Mouse (Mus musculus) cortical plate, adult 2 months (tissue): ENCODE measurements around the gene Ift46. TPM values are rescaled to one million over a fixed set of nuclear protein-coding genes. Genes with fewer than 3 reads are reported as not detected.
A peak's percentile ranks its signal among the peaks of the same experiment; 100 is the strongest.

Source experiments
- H3K27ac ChIP-seq: fragments of 200-500 bp; 2 replicates; pipeline ENCODE4 v1.5.1; 2012; ENCODE audit warnings: low read length, control low read depth, inconsistent platforms; ENCODE audit not compliant: insufficient read depth
- H3K4me1 ChIP-seq: fragments of 200-500 bp; 2 replicates; pipeline ENCODE4 v1.6.1; 2011; ENCODE audit warnings: low read length; ENCODE audit not compliant: control insufficient read depth, insufficient read depth
- H3K4me3 ChIP-seq: fragments of 200-500 bp; 2 replicates; pipeline ENCODE4 v1.5.1; 2011; ENCODE audit warnings: mild to moderate bottlenecking, low read length, control low read depth; ENCODE audit not compliant: insufficient read depth
- CTCF ChIP-seq: fragments of 200-500 bp; IDR thresholded peaks from 2 replicates; pipeline ENCODE4 v1.5.1; 2011; ENCODE audit warnings: mild to moderate bottlenecking, control low read depth, low read length; ENCODE audit not compliant: insufficient read depth; ENCODE audit errors: extremely low read depth
- POLR2A ChIP-seq: fragments of 200-500 bp; IDR thresholded peaks from 2 replicates; pipeline ENCODE4 v1.6.1; 2011; ENCODE audit warnings: mild to moderate bottlenecking, low read length, control low read depth; ENCODE audit not compliant: insufficient read depth; ENCODE audit errors: extremely low read depth
- polyA plus RNA-seq: library from polyadenylated mRNA; depleted of rRNA; stranded (reverse); fragments of >200 nt; gene quantifications from 2 replicates; pipeline ENCODE4 v1.2.3, GENCODE M21; 2012

Ift46 gene
- polyA plus RNA-seq, 1 experiment = 91.1 TPM

DNA sequence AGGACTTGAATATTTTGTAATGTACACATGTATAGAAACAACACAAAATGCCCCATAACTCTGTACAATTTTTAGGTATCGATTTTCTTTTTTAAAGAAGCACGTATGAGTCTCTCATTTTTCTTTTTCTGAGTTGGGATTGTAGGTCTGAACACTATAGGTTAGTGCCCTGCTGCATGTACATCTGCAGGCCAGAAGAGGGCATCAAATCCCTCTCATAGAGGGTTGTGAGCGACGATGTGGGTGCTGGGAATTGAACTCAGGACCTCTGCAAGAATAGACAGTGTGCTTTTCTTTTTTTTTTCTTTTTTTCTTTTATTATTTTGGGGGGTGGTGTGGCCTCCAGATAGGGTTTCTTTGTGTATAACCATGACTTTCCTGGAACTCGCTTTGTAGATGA lies 3.7 kb downstream of the Ift46 start:
- no peak overlapping the region for H3K27ac ChIP-seq
- TF ChIP-seq POLR2A = no peak
- no peak for TF ChIP-seq CTCF
- H3K4me3 ChIP-seq = no peak overlapping the region
- no peaks in the 10 kb centered on the region; the same call in 1 of the 2 replicates for H3K4me1 ChIP-seq

DNA sequence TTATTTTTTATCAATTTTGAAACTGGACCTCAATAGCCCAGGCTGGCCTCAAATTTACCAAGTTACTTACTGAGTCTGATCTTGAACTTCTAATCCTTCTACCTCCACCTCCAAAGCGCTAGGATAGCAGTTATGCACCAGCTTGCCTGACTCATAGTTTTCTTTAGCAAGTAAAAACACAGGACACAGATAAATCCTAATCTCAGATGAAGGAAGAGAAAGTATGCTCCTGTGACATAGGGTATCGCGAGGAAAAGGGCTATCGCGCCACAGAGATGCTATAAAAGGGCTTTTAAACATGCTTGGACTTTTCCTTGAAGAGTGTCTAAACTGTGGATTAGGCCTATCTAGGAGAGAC lies 4.7 kb downstream of the Ift46 start:
- Histone ChIP-seq H3K27ac (no peak overlapping the region), H3K4me3 (peak overlapping the region; percentile 86; the same call in 1 of the 2 replicates), H3K4me1 (no peaks in the 10 kb centered on the region; the same call in 1 of the 2 replicates)
- TF ChIP-seq POLR2A = no peak
- no peak for TF ChIP-seq CTCF

DNA sequence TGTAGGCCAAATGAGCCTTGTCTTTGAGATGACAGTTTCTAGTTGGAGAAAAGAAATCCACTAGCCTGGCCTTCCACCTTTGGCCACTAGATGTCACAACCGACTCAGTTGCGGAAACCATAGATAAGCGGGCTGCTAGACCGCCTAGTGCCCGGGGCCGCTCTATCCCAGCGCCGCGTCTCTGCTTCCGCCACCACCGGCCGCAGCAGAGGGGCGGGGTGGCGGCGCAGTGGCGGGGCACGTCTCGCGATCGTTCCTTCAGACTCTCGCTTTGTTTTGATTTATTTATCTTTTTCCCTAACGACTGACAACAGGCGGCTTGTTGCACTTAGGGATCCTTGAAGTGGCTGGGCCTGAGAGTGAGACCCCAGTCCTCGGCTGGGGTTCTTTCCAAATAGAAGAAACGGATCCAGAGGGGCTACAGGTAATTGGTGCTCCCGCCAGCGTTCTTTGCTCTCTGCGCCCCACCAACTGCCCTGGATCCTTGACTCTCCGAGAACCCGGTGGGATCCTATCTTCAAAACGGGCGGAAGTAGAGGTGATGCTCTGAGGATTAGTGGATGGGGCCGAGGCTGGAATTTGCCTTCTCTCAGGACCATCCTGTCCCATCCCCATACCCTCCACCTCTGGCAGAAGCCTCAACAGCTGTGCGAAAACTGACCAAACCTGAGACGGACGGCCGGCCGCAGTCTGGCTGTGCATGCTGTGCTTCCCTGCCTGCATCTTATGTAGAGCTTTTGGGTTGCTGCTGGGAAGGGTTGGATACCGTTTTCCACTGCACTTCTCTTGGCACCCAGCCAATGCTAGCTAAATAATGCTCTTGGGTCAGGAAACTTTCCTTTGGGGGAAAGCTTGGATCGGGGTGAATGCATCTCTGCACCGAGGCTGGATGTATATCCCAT lies 5.3 kb downstream of the Ift46 start:
- Histone ChIP-seq H3K4me3 (peak overlapping the region; percentile 86), H3K4me1 (no peaks in the 10 kb centered on the region; the same call in 1 of the 2 replicates), H3K27ac (peak overlapping the region; percentile 20)
- peak; percentile 53; the same call in 1 of the 2 replicates for TF ChIP-seq POLR2A
- peak; percentile 71 for TF ChIP-seq CTCF

DNA sequence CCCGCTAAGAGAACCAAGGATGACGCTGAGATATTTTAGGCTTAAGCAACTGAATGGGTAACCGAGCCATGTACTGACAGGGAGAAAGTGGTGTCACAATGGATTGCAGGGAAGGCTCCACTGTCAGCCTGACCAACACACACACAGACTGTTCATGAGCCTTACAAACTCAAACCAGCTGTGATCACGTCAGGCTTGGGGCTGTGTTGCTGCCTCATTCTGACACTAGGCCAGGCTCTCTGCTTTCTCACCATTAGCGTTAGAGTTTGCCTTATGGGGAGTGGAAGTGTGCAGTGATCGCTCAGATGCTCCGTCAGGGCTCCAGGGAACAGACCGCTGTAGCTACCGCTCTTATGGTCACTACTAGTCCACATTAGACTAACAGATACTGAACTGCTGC lies 25.1 kb downstream of the Ift46 start:
- H3K4me1 ChIP-seq = no peaks in the 10 kb centered on the region
- H3K4me3 ChIP-seq = no peak overlapping the region
- TF ChIP-seq POLR2A (no peak), CTCF (no peak)
- H3K27ac ChIP-seq = no peak overlapping the region

DNA sequence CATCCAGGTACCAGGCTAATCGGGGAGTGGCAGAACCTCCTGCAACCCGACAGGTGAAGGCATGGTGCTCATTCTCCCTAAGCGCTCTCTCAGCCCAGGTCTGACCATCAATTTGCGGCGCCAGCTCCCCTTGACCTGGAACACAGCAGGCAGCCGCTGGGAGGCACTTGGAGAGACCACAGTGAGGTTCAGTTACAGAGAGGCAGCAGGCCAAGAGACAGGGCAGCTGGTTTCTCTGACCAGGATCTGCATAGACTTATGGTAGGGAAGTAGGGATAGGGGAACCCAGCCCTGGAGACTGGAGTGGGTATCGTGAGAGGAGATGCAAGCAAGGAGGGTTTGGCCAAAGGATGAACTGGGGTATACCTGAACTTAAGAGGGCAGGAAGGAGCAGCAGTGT lies 30.6 kb downstream of the Ift46 start:
- TF ChIP-seq CTCF = no peak
- no peak for TF ChIP-seq POLR2A
- H3K4me1 ChIP-seq = no peaks in the 10 kb centered on the region
- H3K4me3 ChIP-seq = peak overlapping the region; percentile 96
- H3K27ac ChIP-seq = no peak overlapping the region

DNA sequence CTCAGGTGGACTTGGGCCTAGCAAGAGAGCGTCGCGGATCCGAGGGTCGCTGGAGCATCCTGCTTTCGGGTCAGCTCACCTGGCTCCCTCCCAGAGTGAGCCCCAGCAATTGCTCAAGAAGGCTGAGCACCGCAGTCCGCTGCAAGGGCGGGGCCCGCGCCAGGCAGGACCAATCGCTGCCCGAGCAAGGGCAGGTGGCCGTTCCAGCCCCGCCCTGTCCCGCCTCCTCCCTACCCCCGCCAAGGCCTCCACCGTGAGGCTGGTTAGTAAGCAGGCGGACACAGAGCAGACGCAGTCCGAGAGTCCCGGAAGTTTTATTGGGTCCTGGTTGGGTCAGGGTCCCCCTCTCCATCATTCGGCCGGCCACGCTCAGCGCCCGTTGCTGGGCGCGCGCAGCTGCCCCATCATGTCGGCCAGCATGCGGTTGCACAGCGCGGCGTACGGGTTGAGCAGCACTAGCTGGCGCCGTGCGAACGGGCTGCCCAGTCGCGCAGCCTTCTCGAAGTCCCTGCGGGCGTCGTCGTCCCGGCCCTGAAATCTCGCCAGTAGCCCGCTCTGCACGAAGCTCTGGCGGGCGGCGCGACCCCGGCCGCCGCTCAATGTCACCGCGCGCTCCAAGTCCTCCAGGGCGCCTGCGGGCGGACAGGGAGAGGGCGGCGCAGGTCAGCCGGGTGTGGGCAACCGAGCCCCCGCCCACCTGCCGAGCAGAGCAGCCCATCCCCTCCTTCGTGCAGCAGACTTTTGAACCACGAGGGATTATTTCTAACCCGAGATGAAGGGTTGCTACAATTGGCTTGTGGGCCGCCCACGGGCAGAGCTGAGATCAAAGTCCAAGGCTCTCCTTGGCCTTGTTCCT lies 31.6 kb downstream of the Ift46 start, which contains the start of gene Tmem25:
TSS of gene Tmem25 (minus strand) at position 206 of the 856 bp plus-strand sequence.
- H3K4me3 ChIP-seq = peak within 1 kb of the TSS; percentile 96
- no peaks in the 10 kb centered on the region for H3K4me1 ChIP-seq
- TF ChIP-seq POLR2A (peak; percentile 81; the same call in 1 of the 2 replicates), CTCF (no peak)

DNA sequence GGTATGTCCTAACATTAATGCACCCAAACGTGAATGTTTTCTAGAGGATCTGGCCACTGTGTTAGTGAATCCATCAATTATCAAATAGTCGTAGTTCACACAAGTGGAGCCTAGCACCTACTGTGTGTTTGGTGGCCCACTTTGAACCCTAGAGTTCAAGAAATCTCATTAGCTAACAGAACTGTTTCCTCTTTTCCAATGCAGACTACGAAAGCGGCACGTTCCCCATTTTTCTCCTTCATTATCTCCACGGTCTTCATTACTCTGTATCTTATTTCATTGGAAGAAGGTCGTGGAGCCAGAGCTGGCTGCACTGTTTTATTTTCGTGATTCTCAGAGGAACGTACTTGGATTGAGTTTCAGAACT lies 32.2 kb downstream of the Ift46 start:
- H3K27ac ChIP-seq = no peak overlapping the region
- peak overlapping the region; percentile 96; the same call in 1 of the 2 replicates for H3K4me3 ChIP-seq
- no peaks in the 10 kb centered on the region for H3K4me1 ChIP-seq
- no peak for TF ChIP-seq CTCF
- no peak for TF ChIP-seq POLR2A

More for the DNA sequence above, 31.6 kb downstream of the Ift46 start, which contains the start of gene Tmem25:
- H3K27ac ChIP-seq = peak within 1 kb of the TSS; percentile 26; the same call in 1 of the 2 replicates

DNA sequence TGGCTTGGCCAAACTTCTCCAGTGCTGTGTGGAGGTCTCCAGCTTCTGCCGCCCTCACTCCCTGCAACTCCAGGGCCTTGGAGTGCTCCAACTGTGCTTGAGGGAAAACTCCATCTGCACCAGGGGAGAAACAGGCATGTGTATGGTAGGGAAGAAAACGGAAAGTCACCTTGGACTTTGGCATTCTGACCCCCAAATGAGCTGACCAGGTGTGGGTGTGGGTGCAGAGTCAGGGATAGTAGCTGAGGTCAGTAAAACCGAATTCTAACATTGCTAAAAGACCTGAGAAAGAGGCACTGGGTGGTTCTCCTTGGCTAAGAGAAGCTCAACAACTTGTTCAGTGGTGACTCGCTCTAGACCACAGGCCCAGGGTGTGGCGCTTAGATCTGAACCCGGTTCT lies 34.0 kb downstream of the Ift46 start:
- Histone ChIP-seq H3K4me3 (no peak overlapping the region), H3K27ac (no peak overlapping the region), H3K4me1 (no peaks in the 10 kb centered on the region)
- TF ChIP-seq POLR2A (no peak), CTCF (no peak)

DNA sequence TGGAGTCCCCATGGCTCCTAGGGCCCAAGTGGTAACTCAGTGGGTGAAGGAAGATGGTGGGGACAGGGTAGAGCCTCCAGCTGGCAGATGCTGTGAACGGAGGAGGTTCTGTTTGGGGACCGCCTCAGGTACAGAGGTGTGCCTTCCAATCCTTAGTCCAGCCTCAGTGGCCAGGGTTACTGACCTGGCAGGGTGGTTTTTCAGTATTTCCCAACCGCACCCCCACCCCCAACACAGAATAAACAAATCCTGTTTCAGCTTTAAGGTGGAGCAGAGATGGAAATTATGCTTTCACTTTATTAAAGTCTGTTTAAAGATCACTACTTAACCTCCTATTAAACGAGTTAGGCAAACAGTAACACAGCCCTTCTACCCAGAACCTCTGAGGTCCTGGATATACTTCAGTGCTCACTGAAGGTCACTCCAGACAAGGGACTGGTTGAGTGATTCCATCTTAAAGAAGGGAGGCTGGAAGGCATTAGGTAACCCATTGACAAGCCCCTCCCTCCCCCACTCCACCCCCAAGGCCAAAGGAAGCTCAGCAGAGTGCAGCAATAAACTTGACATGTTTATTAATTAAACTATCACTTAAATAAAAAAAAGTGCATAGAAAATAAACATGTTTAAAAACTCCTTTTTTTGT lies 35.2 kb downstream of the Ift46 start, which contains the start of gene Ttc36:
TSS of gene Ttc36 (minus strand) at position 265 of the 643 bp plus-strand sequence.
- TF ChIP-seq POLR2A = no peak
- no peak for TF ChIP-seq CTCF
- H3K4me1 ChIP-seq = no peaks in the 10 kb centered on the region
- no peak within 1 kb of the TSS for H3K27ac ChIP-seq

More for the DNA sequence above, 35.2 kb downstream of the Ift46 start, which contains the start of gene Ttc36:
- H3K4me3 ChIP-seq = no peak within 1 kb of the TSS
